Mouse (Mus musculus): ENCODE measurements around the gene 2010111I01Rik.
"Not testable (repeated sequence)": the region's sequence is repeated elsewhere in the genome, so short reads cannot be mapped to it uniquely, and the experiment has no call there.

- TF ChIP-seq POLR2A (IDR thresholded peaks at IDR 0.05; ENCODE audit: borderline replicate concordance, control insufficient read depth, low read depth, low read length); CTCF (IDR thresholded peaks at IDR 0.05; ENCODE audit: control insufficient read depth, insufficient read depth, low read length): not testable (repeated sequence)
These were observed 269.8 kb downstream of the 2010111I01Rik start for GRCm38 (mm10) chr13:63234520-63234919.
